Mouse (Mus musculus) ES-Bruce4 (cell line): ENCODE results near the gene Gm49673. TPM values are rescaled to one million over a fixed set of nuclear protein-coding genes. Genes with fewer than 3 reads are reported as not detected.
"Not testable (repeated sequence)": the region's sequence is repeated elsewhere in the genome, so short reads cannot be mapped to it uniquely, and the experiment has no call there.

Experiments
- H3K27ac ChIP-seq: 2 replicates; pipeline ENCODE4 v1.5.1; 2012; ENCODE audit warnings: low read length, inconsistent platforms; ENCODE audit not compliant: insufficient read depth
- H3K27me3 ChIP-seq: 2 replicates; pipeline ENCODE4 v1.6.1; 2012; ENCODE audit warnings: mild to moderate bottlenecking, low read length, inconsistent platforms; ENCODE audit not compliant: control insufficient read depth, poor library complexity, insufficient read depth, severe bottlenecking
- H3K36me3 ChIP-seq: 2 replicates; pipeline ENCODE4 v1.6.1; 2012; ENCODE audit warnings: inconsistent platforms, mild to moderate bottlenecking, low read length, moderate library complexity; ENCODE audit not compliant: control insufficient read depth, poor library complexity, insufficient read depth, severe bottlenecking
- H3K4me1 ChIP-seq: one replicate; pipeline ENCODE4 v1.8.1; 2011; ENCODE audit warnings: low read length; ENCODE audit not compliant: control insufficient read depth, insufficient read depth
- H3K4me3 ChIP-seq: 2 replicates; pipeline ENCODE4 v1.5.1; 2011; ENCODE audit warnings: low read depth, mild to moderate bottlenecking, low read length
- H3K9ac ChIP-seq: 2 replicates; pipeline ENCODE4 v1.6.1; 2012; ENCODE audit warnings: low read depth, mild to moderate bottlenecking, inconsistent platforms; ENCODE audit not compliant: poor library complexity, severe bottlenecking
- H3K9me3 ChIP-seq: replicated peaks from 2 replicates; pipeline ENCODE4 v1.6.1; 2012; ENCODE audit warnings: mild to moderate bottlenecking, low read length, inconsistent platforms; ENCODE audit not compliant: control insufficient read depth, poor library complexity, insufficient read depth, severe bottlenecking
- CTCF ChIP-seq: IDR thresholded peaks from one replicate; pipeline ENCODE4 v1.8.1; 2011; ENCODE audit warnings: low read depth, low read length
- EP300 ChIP-seq: IDR thresholded peaks from 2 replicates; pipeline ENCODE4 v1.6.1; 2011; ENCODE audit warnings: low read depth, low read length; ENCODE audit not compliant: insufficient read depth
- POLR2A ChIP-seq: IDR thresholded peaks from one replicate; pipeline ENCODE4 v1.8.1; 2011; ENCODE audit warnings: low read length; ENCODE audit not compliant: insufficient read depth
- polyA plus RNA-seq: library from polyadenylated mRNA; stranded (reverse); fragments of >200 nt; gene quantifications from 2 replicates; pipeline ENCODE4 v1.2.4, GENCODE M21; 2011; ENCODE audit warnings: low read depth; ENCODE audit not compliant: missing spikeins, insufficient read depth, insufficient read length

The Gm49673 gene
- 0.26 TPM in 1 of 2 replicates, not detected in the other for polyA plus RNA-seq

GRCm38 (mm10) chr17:8147439-8148316, at the start of gene Gm49673, which contains the start of gene Rnaset2a:
Gene Gm49673 (minus strand): TSS chr17:8147788.
Gene Rnaset2a (minus strand): TSS chr17:8148097.
- Histone ChIP-seq H3K4me3 (peak within 1 kb of the TSS; percentile 66), H3K9ac (peak within 1 kb of the TSS; percentile 27; the same call in 1 of the 2 replicates)
- H3K36me3 ChIP-seq, H3K27me3 ChIP-seq, H3K9me3 ChIP-seq, H3K4me1 ChIP-seq, H3K27ac ChIP-seq: not testable (repeated sequence)

DNA sequence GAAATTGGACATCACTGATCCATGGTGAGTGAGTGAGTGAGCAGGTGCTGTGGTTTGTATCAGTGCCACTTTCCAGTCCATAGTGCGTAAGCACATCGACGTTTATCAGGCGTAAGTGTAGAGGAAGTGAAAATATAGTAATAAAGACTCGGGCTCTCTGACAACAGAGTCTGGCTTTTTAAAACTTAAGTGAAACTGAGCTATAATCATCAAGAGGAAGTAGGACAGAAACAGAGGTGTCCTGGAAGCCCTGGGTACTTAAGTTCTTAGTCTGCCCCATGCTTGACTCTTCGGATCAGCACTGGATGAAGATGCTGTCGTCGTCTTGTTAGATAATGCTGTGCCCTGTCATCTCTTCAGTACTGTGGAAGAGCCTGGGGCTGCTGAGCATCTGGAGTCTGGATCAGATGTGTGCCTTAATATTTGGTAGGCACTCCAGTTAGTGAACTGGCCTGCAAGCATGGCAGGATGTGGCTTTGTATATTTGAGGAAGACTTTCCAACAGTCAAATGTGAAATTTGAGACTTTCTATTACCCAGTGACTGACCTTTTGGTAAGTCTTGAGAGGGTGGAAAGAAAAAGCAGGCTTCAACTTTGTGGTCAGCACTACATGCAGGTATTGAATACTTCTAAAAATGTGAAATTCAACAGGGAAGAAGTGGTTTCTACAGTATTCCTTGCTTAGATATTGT, 48.2 kb upstream of the Gm49673 start:
- H3K4me3 ChIP-seq = no peak overlapping the region
- no peak overlapping the region for H3K27ac ChIP-seq
- H3K4me1 ChIP-seq = no peaks in the 10 kb centered on the region
- H3K9ac ChIP-seq = no peak overlapping the region
- H3K27me3 ChIP-seq = no peaks in the 10 kb centered on the region
- H3K36me3 ChIP-seq = peaks cover 36% of the 10 kb centered on the region
- no peaks in the 10 kb centered on the region for H3K9me3 ChIP-seq
- no peak for TF ChIP-seq EP300
- TF ChIP-seq POLR2A = no peak
- no peak for TF ChIP-seq CTCF

GRCm38 (mm10) chr17:8193678-8194077, 46.1 kb upstream of the Gm49673 start:
- H3K36me3 ChIP-seq = peaks cover 52% of the 10 kb centered on the region

DNA sequence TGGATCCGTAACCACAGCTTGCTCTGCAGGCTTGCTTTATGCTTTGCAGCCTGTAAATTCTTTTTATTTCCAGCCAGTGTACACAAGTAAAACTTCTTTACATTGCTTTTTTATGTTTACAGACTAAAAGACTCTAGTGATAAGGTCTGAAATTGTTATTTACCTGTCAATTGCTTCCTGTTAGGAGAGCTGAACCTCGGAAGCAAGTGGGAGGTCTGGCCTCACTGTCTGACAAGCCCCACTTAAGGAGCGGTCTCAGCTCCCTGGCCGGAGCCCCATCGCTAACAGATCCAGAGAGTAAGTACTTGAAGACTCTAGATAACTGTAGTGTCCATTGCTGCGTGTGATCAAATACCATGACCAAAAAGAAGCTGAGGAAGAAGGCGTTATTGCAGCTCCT, 36.6 kb upstream of the Gm49673 start:
- TF ChIP-seq POLR2A = no peak
- TF ChIP-seq EP300 = no peak
- TF ChIP-seq CTCF = no peak
- Histone ChIP-seq H3K9ac (no peak overlapping the region), H3K9me3 (no peaks in the 10 kb centered on the region), H3K36me3 (peaks cover 72% of the 10 kb centered on the region), H3K4me1 (no peaks in the 10 kb centered on the region), H3K27me3 (no peaks in the 10 kb centered on the region), H3K27ac (no peak overlapping the region), H3K4me3 (no peak overlapping the region)

More at GRCm38 (mm10) chr17:8193678-8194077, 46.1 kb upstream of the Gm49673 start:
- no peak for TF ChIP-seq EP300
- no peak for TF ChIP-seq CTCF
- TF ChIP-seq POLR2A = no peak
- Histone ChIP-seq H3K4me3 (no peak overlapping the region), H3K27me3 (no peaks in the 10 kb centered on the region), H3K4me1 (no peaks in the 10 kb centered on the region), H3K9me3 (no peaks in the 10 kb centered on the region), H3K9ac (no peak overlapping the region), H3K27ac (no peak overlapping the region)

GRCm38 (mm10) chr17:8183815-8184214, 36.2 kb upstream of the Gm49673 start:
- H3K36me3 ChIP-seq = peaks cover 71% of the 10 kb centered on the region
- no peak overlapping the region for H3K9ac ChIP-seq
- H3K27me3 ChIP-seq = no peaks in the 10 kb centered on the region
- H3K4me3 ChIP-seq = no peak overlapping the region
- no peaks in the 10 kb centered on the region for H3K9me3 ChIP-seq
- TF ChIP-seq CTCF = no peak
- TF ChIP-seq POLR2A = no peak
- TF ChIP-seq EP300 = no peak
- H3K27ac ChIP-seq = no peak overlapping the region
- no peaks in the 10 kb centered on the region for H3K4me1 ChIP-seq

- Histone ChIP-seq H3K4me3 (no peak overlapping the region), H3K9ac (no peak overlapping the region), H3K9me3 (no peaks in the 10 kb centered on the region), H3K4me1 (no peaks in the 10 kb centered on the region), H3K27me3 (no peaks in the 10 kb centered on the region), H3K27ac (no peak overlapping the region), H3K36me3 (peaks cover 70% of the 10 kb centered on the region)
- TF ChIP-seq EP300 (no peak), CTCF (no peak), POLR2A (no peak)
Measured at GRCm38 (mm10) chr17:8177090-8177489, 29.5 kb upstream of the Gm49673 start.
